Mouse (Mus musculus): ENCODE measurements around the gene Acacb. TPM values are rescaled to one million over a fixed set of nuclear protein-coding genes. Genes with fewer than 3 reads are reported as not detected.
A peak's percentile ranks its signal among the peaks of the same experiment; 100 is the strongest.

Gene Acacb
- total and polyA plus RNA-seq, 2 experiments from 2014 or later: 2.0 to 5.6 TPM

DNA sequence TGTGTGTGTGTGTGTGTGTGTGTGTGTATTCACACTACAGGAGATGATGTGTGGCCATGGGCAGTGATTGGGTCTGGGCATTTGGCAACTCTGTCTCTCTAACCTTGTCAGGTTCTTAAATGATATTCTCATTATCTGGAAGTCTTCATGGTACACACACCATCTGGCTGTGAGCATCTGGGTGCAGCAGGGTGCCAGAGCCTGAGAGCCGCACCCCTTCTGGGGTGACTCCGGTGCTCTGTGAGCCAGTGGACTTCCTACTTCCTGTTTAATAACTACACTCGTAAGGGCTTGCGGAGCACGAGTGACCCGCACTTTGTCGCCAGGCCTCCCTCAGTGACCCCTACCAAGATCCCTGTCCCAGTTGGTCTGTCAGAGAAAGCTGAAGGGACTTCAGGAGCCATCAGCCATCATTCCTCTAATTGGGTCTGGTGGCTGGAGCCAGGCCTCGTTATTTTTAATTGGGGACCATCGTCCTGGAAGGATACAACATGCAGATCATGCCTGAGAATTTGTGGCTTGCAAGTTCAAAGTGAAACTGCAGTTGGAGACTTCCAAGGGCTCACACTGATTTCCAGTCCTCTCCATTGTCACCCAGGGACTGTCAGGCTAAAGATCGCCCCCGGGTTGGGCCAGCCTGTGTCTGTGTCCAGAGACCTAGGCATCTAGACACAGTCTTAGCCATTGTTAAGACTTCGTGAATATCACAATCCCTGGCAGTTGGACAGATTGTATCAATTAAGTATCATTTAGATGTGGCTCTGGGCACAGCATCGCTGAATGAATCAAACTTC, 138.5 kb downstream of the Acacb start:
- Histone ChIP-seq H3K27me3 (ENCODE audit: insufficient read depth, low read length) (0 out of 2 replicates have a peak, but pooled peaks cover 8% of the 10 kb centered on the region), H3K9ac (replicated peaks; ENCODE audit: low read length, poor library complexity, severe bottlenecking) (no peak overlapping the region), H3K4me1 (ENCODE audit: insufficient read depth, low read length) (no peaks in the 10 kb centered on the region; the same call in 1 of the 2 replicates), H3K9me3 (ENCODE audit: low read length) (no peaks in the 10 kb centered on the region), H3K4me3 (ENCODE audit: low read depth, low read length) (no peak overlapping the region), H3K36me3 (ENCODE audit: insufficient read depth, low read length) (no peaks in the 10 kb centered on the region), H3K27ac (ENCODE audit: low read depth, low read length) (no peak overlapping the region), H3K4me2 (ENCODE audit: low read depth, low read length, poor library complexity, severe bottlenecking) (no peak overlapping the region)
- WGBS: 54% methylated on average over 13 of the region's 13 CpGs
- no peak for TF ChIP-seq CTCF (IDR thresholded peaks at IDR 0.05)
- DNase-seq (ENCODE audit: low spot score) (peak; percentile 21), ATAC-seq (ENCODE audit: low FRiP score) (no peak)

DNA sequence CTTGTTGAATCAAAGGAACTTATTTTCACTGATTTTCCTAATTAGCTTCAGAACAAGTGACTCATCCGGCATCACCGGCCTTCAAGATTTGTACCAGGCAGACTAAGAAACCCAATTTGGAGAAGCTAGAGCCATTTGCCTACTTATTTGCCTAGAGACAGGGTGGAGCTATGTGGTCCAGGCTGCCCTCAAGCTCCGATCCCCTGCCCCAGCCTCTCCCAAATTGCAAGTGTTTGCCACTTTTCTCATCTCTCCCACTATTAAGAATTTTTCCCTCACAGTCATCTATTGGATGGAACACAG, 139.0 kb downstream of the Acacb start:
- Histone ChIP-seq H3K9me3 (ENCODE audit: low read length) (no peaks in the 10 kb centered on the region), H3K4me2 (ENCODE audit: low read depth, low read length, poor library complexity, severe bottlenecking) (no peak overlapping the region), H3K36me3 (ENCODE audit: insufficient read depth, low read length) (no peaks in the 10 kb centered on the region), H3K4me1 (ENCODE audit: insufficient read depth, low read length) (peaks cover 4% of the 10 kb centered on the region; the same call in 1 of the 2 replicates), H3K27ac (ENCODE audit: low read depth, low read length) (no peak overlapping the region), H3K4me3 (ENCODE audit: low read depth, low read length) (no peak overlapping the region), H3K27me3 (ENCODE audit: insufficient read depth, low read length) (0 out of 2 replicates have a peak, but pooled peaks cover 8% of the 10 kb centered on the region), H3K9ac (replicated peaks; ENCODE audit: low read length, poor library complexity, severe bottlenecking) (no peak overlapping the region)
- TF ChIP-seq CTCF (IDR thresholded peaks at IDR 0.05): no peak
- ATAC-seq (ENCODE audit: low FRiP score): no peak
- no peak for DNase-seq (ENCODE audit: low spot score)
- 79% methylated on average over 3 of the region's 3 CpGs for WGBS

DNA sequence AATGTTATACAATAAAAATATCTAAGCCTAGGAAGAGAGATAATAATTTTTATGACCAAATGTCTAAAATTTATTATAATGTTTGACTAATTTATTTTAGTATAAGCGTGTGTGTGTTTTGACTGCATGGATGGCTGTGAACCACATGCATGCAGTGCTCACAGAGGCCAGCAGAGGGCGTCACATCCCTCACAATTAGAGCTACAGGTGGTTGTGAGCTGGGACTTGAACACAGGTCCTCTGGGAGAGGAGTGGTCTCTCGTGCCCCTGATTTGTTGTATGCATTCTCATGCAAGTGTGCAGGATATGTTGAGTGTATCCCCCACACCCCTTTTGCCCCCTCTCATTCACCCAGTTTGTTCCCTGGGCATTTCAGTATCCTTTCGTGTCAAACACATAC, 139.8 kb downstream of the Acacb start:
- no peak overlapping the region for H3K4me2 ChIP-seq (ENCODE audit: low read depth, low read length, poor library complexity, severe bottlenecking)
- H3K36me3 ChIP-seq (ENCODE audit: insufficient read depth, low read length): no peaks in the 10 kb centered on the region
- no peaks in the 10 kb centered on the region for H3K9me3 ChIP-seq (ENCODE audit: low read length)
- ATAC-seq (ENCODE audit: low FRiP score) (no peak), DNase-seq (ENCODE audit: low spot score) (no peak)
- 83% methylated on average over 4 of the region's 4 CpGs for WGBS
- H3K4me3 ChIP-seq (ENCODE audit: low read depth, low read length): no peak overlapping the region
- no peak overlapping the region for H3K9ac ChIP-seq (replicated peaks; ENCODE audit: low read length, poor library complexity, severe bottlenecking)
- no peak overlapping the region for H3K27ac ChIP-seq (ENCODE audit: low read depth, low read length)
- TF ChIP-seq CTCF (IDR thresholded peaks at IDR 0.05): peak; percentile 50
- H3K27me3 ChIP-seq (ENCODE audit: insufficient read depth, low read length): 0 out of 2 replicates have a peak, but pooled peaks cover 5% of the 10 kb centered on the region
- H3K4me1 ChIP-seq (ENCODE audit: insufficient read depth, low read length): peaks cover 4% of the 10 kb centered on the region; the same call in 1 of the 2 replicates

DNA sequence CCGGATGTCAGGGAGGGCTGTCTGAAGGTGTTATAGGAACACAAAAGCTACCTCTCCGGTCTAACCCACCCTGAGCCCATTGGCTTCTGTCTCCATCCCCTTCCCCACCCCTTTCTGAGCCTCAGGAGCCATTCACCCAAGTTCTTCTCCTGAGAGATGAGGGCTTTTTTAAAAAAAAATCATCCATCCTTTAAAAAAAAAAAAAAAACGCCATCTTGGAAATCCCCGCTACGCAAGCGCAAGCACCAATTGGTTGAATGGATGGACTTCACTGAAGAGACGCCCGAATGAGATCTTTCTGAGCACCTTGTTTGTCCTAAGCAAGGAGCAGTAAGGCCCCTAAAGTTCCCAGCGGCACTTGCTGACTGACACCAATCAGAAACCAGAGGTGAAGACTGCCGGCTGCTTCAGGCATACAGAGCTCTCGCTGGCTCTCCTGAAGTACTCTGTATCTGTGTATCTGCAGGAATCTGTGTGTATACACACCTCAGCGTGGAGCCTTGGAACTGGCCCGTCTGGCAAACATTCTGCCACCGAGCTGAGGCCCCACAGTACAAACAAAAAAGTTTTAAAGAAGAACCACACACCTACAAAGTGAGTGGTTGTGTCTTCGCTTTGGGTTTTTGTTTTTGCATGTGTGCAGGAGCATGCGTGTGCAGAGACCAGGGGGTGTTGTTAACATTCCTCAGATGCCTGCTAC, 140.7 kb downstream of the Acacb start:
- Histone ChIP-seq H3K4me2 (ENCODE audit: low read depth, low read length, poor library complexity, severe bottlenecking) (no peak overlapping the region), H3K4me1 (ENCODE audit: insufficient read depth, low read length) (peaks cover 4% of the 10 kb centered on the region; the same call in 1 of the 2 replicates), H3K4me3 (ENCODE audit: low read depth, low read length) (no peak overlapping the region), H3K36me3 (ENCODE audit: insufficient read depth, low read length) (no peaks in the 10 kb centered on the region), H3K27me3 (ENCODE audit: insufficient read depth, low read length) (0 out of 2 replicates have a peak, but pooled peaks cover 4% of the 10 kb centered on the region), H3K9ac (replicated peaks; ENCODE audit: low read length, poor library complexity, severe bottlenecking) (no peak overlapping the region), H3K27ac (ENCODE audit: low read depth, low read length) (no peak overlapping the region), H3K9me3 (ENCODE audit: low read length) (no peaks in the 10 kb centered on the region)
- 89% methylated on average over 16 of the region's 16 CpGs for WGBS
- TF ChIP-seq CTCF (IDR thresholded peaks at IDR 0.05): no peak
- no peak for ATAC-seq (ENCODE audit: low FRiP score)
- no peak for DNase-seq (ENCODE audit: low spot score)

DNA sequence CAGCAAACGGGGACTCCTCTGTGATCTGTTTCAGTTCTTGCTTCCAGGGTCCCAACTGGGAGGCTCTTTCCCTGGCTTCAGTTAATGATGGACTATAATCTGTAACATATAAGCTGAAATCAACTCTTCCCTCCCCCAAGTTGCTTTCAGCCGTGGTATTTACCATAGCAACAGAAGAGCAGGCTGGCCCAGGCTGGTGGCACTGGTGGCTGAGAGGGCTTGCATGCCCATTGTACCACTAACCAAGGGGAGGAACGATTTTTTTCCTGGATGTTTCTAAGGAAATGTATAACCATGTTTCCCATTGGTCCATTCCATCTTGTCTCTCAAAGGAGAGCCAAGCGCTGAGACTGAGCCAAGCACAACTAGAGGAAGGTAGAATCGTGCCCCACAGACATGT, 142.1 kb downstream of the Acacb start:
- H3K27me3 ChIP-seq (ENCODE audit: insufficient read depth, low read length): 0 out of 2 replicates have a peak, but pooled peaks cover 4% of the 10 kb centered on the region
- TF ChIP-seq CTCF (IDR thresholded peaks at IDR 0.05): no peak
- DNase-seq (ENCODE audit: low spot score): no peak
- no peak overlapping the region for H3K4me3 ChIP-seq (ENCODE audit: low read depth, low read length)
- H3K9ac ChIP-seq (replicated peaks; ENCODE audit: low read length, poor library complexity, severe bottlenecking): no peak overlapping the region
- H3K36me3 ChIP-seq (ENCODE audit: insufficient read depth, low read length): no peaks in the 10 kb centered on the region
- no peak overlapping the region for H3K4me2 ChIP-seq (ENCODE audit: low read depth, low read length, poor library complexity, severe bottlenecking)
- no peaks in the 10 kb centered on the region for H3K9me3 ChIP-seq (ENCODE audit: low read length)
- WGBS: 85% methylated on average over 5 of the region's 5 CpGs
- ATAC-seq (ENCODE audit: low FRiP score): no peak
- peaks cover 4% of the 10 kb centered on the region; the same call in 1 of the 2 replicates for H3K4me1 ChIP-seq (ENCODE audit: insufficient read depth, low read length)
- H3K27ac ChIP-seq (ENCODE audit: low read depth, low read length): no peak overlapping the region

DNA sequence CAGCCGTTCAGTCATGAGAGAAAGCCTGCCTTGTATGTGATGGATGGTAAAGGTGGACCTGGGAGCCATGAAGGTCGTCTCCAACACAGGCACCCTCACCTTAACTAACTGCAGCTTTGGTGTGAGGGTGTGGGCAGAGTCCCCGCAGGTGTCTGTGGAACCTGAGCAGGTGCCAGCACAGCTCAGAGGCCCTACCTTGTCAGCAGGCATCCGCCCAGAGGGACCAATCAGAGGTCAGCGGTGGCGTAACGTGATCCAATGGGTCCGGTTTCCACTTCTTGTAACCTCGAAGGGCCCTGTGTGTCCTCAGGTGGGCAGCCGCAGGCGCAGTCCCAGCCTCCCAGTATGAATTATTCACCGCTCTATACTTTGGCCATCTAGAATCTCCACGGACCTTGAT, 142.5 kb downstream of the Acacb start, which contains the start of gene Myo1h:
Gene Myo1h (plus strand): TSS at position 293 of the 400 bp plus-strand sequence.
- H3K27me3 ChIP-seq (ENCODE audit: insufficient read depth, low read length): 0 out of 2 replicates have a peak, but pooled peaks cover 4% of the 10 kb centered on the region
- no peaks in the 10 kb centered on the region for H3K36me3 ChIP-seq (ENCODE audit: insufficient read depth, low read length)
- DNase-seq (ENCODE audit: low spot score) (no peak), ATAC-seq (ENCODE audit: low FRiP score) (no peak)
- TF ChIP-seq CTCF (IDR thresholded peaks at IDR 0.05): no peak
- H3K4me2 ChIP-seq (ENCODE audit: low read depth, low read length, poor library complexity, severe bottlenecking): no peak within 1 kb of the TSS
- H3K4me1 ChIP-seq (ENCODE audit: insufficient read depth, low read length): peaks cover 4% of the 10 kb centered on the region; the same call in 1 of the 2 replicates
- H3K27ac ChIP-seq (ENCODE audit: low read depth, low read length): 0 out of 2 replicates have a peak within 1 kb of the TSS, but pooled peaks have one; percentile 6
- 56% methylated on average over 13 of the region's 13 CpGs for WGBS
- H3K9me3 ChIP-seq (ENCODE audit: low read length): no peaks in the 10 kb centered on the region
- no peak within 1 kb of the TSS for H3K4me3 ChIP-seq (ENCODE audit: low read depth, low read length)
- H3K9ac ChIP-seq (replicated peaks; ENCODE audit: low read length, poor library complexity, severe bottlenecking): no peak within 1 kb of the TSS

Data from midbrain, postnatal 0 days (tissue).